Mouse (Mus musculus) bone marrow macrophage, adult 2 months (primary cell): ENCODE results near the gene Ctrc.

ENCODE experiments used
- CTCF ChIP-seq: IDR thresholded peaks from 2 replicates; pipeline ENCODE4 v1.5.1; 2012; ENCODE audit warnings: low read depth, mild to moderate bottlenecking, low read length, moderate library complexity
- POLR2A ChIP-seq: IDR thresholded peaks from 2 replicates; pipeline ENCODE4 v1.6.1; 2012; ENCODE audit warnings: mild to moderate bottlenecking, low read depth, low read length, borderline replicate concordance

DNA sequence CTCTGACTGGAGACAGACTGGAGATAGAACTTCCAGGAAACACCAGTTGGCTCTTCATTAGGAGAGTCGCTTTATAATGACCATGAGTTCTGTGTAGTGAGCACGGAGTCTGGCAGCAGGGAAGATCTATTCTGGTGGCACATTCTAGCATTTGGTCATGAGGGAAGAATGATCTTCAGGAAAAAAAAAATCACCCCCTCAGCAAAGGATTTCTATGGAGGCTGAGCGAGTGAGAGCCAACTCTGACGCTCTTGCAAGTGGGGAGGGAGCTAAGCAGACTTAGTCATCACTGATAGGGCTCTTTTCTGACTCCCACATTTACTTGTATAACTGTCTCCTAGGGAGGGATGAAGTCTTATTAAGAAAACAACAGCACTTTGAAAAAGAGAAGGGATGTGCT lies 32.9 kb upstream of the Ctrc start:
- TF ChIP-seq CTCF (no peak), POLR2A (no peak)
